Mouse (Mus musculus) embryo, embryonic 9.5 days (tissue): Measurements from ENCODE around the gene Trpm6.
A peak's percentile ranks its signal among the peaks of the same experiment; 100 is the strongest.

Experiments used
- DNase-seq: peaks from one replicate; pipeline ENCODE4 v3.0.0-alpha.2; 2017; ENCODE audit errors: extremely low spot score

The Trpm6 gene

GRCm38 (mm10) chr19:18888491-18889116 is 138.8 kb downstream of the Trpm6 start:
- DNase-seq, result no peak

GRCm38 (mm10) chr19:18889117-18889627 is 139.4 kb downstream of the Trpm6 start:
- DNase-seq, result peak; percentile 27

DNA sequence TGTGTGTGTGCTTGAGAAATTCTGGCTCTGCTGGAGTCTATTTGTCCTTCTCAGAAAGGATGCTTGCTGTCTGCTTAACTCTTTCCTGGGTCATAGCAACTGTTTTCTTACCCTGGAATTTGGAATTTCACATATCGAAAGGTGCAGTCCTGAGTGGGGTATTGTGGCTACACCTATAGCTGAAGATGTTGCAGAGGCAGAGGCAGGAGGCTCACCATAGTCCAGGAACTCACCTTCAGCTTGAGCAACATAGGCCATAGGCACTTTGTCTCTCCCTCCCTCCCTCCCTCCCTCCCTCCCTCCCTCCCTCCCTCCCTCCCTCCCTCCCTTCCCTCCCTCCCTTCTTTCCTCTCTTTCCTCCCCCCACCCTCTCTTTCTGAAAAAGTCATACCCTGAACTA is 139.8 kb downstream of the Trpm6 start:
- DNase-seq, result no peak

DNA sequence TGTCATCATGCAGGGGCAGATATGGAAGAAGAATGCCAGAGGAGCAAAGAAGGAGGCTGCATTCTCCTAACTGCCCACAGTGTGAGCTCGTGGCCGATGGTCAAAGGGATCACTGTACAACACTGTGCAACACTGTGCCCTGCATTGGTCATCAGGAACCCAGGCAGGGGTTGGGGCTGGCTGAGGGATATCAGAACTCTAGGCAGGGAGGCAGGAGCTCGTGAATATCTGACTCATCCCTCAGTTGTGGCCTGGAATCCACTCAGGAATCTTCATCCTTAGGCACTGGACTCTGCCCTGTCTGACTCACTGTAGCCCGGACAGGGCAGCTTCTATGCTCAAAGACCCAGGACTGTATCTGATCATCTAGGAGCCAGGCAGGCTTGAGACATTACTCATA is 140.4 kb downstream of the Trpm6 start:
- no peak for DNase-seq

DNA sequence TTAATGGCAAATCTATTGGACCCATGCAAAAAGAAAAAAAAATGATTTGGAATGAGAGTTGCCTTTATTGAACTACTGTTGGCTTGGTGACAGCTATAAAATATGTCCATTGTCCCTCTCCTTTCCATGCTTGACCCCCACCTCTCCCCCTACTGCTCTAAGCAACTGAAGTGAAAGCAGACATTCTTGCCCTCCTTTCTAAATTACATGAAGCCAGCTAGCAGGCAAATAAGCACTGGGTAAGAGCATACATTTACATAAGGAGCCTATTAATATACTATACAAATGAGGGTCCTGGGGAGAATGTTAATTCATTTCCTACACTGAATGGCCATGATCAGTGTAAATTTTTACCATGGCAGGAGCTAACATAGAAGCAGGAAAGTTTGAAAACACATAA is 148.5 kb downstream of the Trpm6 start:
- DNase-seq, result no peak

DNA sequence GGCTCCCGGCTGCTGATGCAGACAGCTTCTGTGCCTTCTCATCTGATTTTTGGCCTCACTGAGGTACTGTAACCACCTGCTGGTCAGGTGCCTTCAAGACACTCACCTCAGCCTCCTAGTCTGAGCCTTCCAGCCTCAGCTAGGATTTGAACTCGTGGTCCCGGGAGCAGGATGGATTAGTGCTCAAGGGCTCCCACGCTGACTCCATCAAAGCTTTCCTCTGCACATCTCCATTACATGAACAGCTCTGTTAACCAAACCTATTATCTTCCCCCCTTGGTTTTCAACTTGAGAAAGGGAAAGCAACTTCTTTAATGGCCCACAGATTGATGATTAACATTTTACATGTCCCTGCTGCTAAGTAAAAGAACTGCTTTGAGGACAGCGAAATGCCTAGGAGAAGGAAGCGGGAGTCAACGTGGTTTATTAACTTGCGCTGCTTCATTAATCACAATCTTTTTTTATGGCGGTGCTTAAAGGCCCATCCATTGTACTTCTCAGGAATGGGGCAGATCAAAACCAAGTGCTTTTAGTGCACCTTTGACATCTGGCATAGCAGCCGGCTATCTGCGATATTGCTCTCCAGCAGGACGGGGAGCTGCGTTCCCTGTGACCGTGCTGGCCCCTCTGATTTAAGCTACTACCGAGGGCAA is 152.4 kb downstream of the Trpm6 start:
- peak; percentile 4 for DNase-seq

DNA sequence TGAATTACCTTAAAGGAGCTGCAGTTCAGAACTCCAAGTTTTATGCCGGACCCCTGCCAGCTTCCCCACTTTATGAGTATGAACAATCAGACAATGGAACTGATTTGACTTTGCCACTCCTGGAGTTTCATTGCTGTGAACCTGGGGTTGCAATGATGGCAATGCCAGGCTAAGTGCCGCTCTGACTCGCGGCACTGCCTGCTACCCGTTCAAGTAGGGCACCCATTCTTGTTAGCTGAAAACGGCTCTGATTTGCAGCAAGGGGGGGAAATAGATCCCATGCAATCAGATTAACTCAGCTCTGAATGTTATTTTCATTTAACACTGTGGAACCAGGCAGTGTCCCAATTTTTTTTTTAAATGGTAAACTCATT is 152.9 kb downstream of the Trpm6 start:
- no peak for DNase-seq

GRCm38 (mm10) chr19:18905511-18905910 is 155.7 kb downstream of the Trpm6 start:
- no peak for DNase-seq

DNA sequence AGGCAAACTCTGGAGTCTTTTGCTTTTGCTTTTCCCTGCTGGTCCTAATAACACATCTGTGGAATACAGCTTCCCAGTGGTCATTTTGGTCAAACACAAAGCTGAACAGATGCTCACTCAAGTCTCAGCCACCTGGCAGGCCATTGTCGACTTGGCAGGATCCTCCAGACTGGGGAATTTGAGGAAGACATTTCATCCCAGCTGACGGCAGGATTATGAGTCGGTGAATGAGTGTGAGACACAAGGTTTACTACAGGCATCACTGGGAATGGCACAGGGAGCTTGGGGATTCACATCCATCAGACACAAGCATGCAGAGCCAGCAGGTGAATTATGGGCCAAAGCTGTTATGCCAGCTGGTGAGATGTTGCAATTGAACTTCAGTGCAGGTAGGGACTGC is 159.9 kb downstream of the Trpm6 start:
- DNase-seq, result no peak

- DNase-seq, result no peak
Measured at GRCm38 (mm10) chr19:18911755-18912340, 162.1 kb downstream of the Trpm6 start.

DNA sequence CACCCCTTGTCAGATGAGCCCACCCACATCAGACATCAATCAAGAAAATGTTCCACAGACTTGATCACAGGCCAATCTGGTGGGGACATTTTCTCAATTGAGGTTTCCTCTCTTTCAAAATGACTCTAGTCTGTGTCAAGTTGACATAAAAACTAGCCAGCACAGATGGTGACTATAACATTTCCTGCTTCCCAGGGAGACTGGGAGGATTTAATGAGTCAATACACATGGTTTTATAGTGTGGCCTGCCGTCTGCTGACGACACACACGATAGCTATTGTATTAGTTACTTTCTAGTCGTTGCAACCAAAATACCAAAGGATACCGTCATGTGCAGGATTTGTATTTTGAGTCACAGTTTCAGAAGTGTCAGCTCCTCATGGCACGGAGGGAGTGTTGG is 191.6 kb downstream of the Trpm6 start:
- no peak for DNase-seq
